Mouse (Mus musculus) cerebellum, adult 11 months (tissue): ENCODE data around the gene Gm9758.
"Not testable (repeated sequence)": the region's sequence is repeated elsewhere in the genome, so short reads cannot be mapped to it uniquely, and the experiment has no call there.

ENCODE experiments used
- DNase-seq: peaks from one replicate; pipeline ENCODE4 v3.0.0; 2022

The Gm9758 gene

GRCm38 (mm10) chr5:14914799-14915198 lies at the start of gene Gm9758:
TSS of gene Gm9758 (minus strand) at chr5:14914899.
- DNase-seq, result not testable (repeated sequence)

- DNase-seq, result not testable (repeated sequence)
Observed at GRCm38 (mm10) chr5:14963821-14964220, 49.1 kb upstream of the Gm9758 start.

DNA sequence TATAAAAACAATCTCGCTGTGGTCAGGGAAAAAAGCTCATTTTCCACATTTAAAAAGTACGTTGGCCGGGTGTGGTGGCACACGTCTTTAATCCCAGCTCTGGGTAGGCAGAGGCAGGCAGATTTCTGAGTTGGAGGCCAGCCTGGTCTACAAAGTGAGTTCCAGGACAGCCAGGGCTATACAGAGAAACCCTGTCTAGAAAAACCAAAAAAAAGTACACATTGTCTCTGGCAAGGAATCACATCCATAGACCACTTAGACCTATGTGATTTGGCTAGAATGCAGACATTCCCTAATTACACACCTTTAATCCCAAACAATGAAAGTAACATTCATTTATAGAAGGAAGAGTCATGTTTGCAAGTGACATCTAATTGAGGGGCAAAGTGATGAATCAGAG lies 46.8 kb upstream of the Gm9758 start:
- not testable (repeated sequence) for DNase-seq

GRCm38 (mm10) chr5:14955928-14956706 lies 41.4 kb upstream of the Gm9758 start:
- not testable (repeated sequence) for DNase-seq

- DNase-seq, result not testable (repeated sequence)
Observed at GRCm38 (mm10) chr5:14953587-14953986, 38.9 kb upstream of the Gm9758 start.

DNA sequence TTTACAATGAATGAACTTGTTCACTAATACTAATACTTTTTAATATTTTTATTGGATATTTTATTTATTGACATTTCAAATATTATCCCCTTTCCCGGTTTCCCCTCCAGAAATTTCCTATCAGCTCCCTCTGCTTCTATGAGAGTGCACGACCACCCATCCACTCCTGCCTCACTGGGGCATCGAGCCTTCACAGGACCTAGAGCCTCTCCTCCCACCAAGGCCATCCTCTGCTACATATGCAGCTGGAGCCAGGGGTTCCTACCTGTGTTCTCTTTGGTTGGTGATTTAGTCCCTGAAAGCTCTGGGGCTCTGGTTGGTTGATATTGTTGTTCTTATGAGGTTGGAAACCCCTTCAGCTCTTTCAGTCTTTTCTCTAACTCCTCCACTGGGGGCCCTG lies 38.0 kb upstream of the Gm9758 start:
- DNase-seq, result not testable (repeated sequence)

DNA sequence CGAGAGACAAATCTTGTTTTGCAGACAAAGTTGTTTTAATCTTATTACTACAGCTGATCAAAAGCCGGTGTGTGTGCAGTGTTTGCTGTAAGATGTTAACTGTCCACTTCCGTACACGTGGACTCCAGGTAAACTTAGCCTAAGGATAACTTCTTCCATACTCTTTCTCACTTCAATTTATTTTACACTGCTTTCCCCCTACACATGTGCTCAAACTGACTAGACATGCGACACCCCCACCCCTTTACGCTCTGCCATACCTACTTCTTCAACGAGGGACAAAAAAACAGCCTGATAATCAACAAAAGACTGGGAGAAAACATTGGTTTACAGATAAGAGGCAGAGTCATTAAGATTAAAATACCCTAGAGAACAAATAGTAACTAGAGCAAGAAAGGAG lies 37.1 kb upstream of the Gm9758 start:
- not testable (repeated sequence) for DNase-seq

- DNase-seq, result not testable (repeated sequence)
Observed at GRCm38 (mm10) chr5:14947482-14948198, 32.9 kb upstream of the Gm9758 start.

DNA sequence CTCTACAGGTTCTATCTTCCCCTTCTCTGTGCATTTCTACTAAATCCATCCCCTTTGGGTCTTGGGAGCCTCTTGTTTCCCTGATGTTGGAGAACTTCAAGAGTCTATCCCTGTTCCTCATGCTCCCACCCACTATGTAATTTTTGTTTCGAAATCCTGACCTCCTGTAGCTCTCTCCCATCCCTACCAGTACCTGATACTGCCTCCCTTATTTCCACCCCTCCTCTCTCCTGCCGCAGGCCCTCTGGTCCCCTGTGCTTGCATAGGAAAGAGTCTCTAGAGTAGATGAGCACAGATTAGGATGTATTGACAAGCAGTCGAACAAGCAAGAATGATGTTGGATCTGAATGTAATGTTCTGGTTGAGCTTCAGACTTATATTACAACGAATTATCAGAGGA lies 30.8 kb upstream of the Gm9758 start:
- not testable (repeated sequence) for DNase-seq

DNA sequence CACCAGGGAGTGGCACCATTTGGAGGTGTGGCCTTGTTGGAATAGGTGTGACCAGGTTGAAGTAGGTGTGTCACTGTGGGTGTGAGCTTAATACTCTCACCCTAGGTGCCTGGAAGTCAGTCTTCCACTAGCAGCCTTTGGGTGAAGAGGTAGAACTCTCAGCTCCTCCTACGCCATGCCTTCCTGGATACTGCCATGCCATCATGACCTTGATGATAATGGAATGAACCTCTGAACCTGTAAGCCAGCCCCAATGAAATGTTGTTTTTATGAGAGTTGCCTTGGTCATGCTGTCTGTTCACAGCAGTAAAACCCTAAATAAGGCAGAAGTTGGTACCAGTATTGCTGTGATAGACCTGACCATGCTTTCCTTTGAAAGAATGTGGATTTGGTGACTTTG lies 26.3 kb upstream of the Gm9758 start:
- not testable (repeated sequence) for DNase-seq

GRCm38 (mm10) chr5:14938329-14938728 lies 23.6 kb upstream of the Gm9758 start, which contains the start of gene Speer4e:
TSS of gene Speer4e (minus strand) at chr5:14938429.
- not testable (repeated sequence) for DNase-seq

DNA sequence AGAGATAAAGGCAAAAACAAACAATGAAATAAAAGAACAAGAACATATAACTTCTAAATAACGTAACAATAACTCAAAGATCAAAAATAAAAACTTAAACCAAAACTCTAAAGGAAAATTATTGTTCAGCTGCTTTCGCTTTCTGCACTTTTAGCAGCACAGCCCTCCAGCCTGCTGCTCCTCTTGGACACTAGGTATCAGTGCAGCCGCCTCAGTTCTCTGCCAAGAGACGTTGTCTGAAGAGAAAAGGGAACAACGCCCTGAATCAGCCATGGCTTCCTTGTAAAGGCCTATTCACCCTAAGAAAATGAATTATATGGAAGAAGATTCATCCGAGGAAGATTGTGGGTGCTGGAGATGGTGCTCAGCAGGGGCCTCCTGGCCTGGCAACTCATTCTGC lies 19.0 kb upstream of the Gm9758 start:
- not testable (repeated sequence) for DNase-seq

- DNase-seq, result not testable (repeated sequence)
Observed at GRCm38 (mm10) chr5:14927047-14927446, 12.3 kb upstream of the Gm9758 start.

DNA sequence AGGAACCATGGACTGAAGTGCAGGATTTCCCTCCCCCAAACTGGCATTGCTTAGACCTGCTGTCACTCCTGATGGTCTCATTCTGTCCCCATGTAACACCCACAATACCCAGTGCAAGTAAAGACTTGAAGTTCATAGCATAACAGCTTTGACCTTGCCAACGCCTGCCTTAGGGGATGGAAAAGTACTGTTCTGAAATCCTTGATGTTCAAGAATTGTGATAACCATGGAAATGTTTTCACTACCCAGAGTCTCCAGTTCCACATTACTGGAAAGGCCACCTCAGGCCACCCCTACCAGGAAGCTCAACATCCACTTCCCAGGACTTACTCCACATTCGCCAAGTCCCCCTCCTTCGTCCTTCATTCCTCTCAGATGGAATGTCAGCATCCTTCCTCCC lies 338 bp downstream of the Gm9758 start:
- not testable (repeated sequence) for DNase-seq

DNA sequence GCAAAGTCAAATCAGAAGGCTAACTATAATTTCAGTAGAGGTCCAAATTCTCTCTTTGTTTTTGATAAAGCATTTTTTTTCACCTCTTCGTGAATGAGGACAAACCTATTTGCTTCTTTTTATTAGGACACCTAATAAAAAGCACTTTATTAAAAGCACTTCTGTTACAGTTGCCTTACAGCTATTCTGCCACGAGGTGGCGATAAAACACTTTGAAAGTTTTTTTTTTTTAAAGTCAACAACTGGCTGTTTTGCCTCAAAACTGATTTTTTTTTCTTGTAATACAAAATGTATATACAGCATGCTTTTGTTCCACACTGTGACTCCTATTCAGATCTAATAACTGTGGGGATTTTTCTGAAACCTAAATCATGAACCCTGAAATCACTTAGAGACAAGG lies 11.2 kb downstream of the Gm9758 start:
- DNase-seq, result not testable (repeated sequence)

GRCm38 (mm10) chr5:14892242-14892641 lies 22.5 kb downstream of the Gm9758 start:
- no peak for DNase-seq

- not testable (repeated sequence) for DNase-seq
Observed at GRCm38 (mm10) chr5:14885291-14885690, 29.4 kb downstream of the Gm9758 start.
